Mouse (Mus musculus): ENCODE measurements around the gene Slc22a15.
"Not testable (repeated sequence)": the region's sequence is repeated elsewhere in the genome, so short reads cannot be mapped to it uniquely, and the experiment has no call there.

The Slc22a15 gene

GRCm38 (mm10) chr3:101859740-101860139 is 64.5 kb downstream of the Slc22a15 start:
- DNase-seq: no peak

GRCm38 (mm10) chr3:101854075-101854474 is 70.2 kb downstream of the Slc22a15 start:
- DNase-seq: no peak

DNA sequence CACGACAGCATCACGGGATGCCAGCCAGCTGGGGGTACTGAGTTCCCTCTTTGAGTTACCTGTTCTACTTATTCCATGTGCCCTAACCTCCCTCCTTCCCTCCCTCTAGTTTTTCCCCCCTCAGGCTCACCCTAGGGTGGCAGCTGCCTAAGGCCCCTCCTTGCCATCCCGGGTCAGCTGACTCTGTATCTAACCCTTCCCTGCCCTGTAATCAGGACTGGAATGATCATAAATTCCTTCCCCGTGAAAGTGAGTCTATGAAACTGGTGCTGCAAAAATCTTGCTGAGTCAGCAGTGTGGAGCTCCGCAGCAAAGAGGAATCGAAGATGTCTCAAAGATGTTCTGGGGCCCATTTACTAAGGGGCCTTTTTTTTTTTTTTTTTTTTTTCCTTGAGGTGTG is 72.9 kb downstream of the Slc22a15 start:
- no peak for DNase-seq

GRCm38 (mm10) chr3:101848816-101849215 is 75.4 kb downstream of the Slc22a15 start, which contains the start of gene Mab21l3:
Mab21l3 (minus strand) TSS chr3:101848959.
- no peak for DNase-seq

DNA sequence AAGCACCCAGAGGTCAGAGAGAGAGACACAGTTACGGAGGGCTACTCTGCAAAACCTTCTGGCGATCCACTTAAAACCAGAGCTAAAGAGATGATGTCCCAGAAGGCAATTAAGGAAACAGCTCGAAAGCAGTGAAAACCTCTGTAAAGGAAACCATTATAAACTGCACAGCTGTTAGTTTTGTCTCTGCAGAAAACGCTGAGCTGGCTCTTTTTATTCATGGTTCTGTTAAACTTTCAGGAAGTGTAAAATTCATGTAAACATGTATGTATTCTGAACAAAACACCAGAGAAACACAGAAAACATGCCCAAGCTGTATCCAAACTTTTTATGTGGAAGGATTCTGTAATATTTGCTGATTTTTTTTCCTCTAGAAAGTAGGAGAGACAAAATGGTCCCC is 78.2 kb downstream of the Slc22a15 start:
- DNase-seq: no peak

DNA sequence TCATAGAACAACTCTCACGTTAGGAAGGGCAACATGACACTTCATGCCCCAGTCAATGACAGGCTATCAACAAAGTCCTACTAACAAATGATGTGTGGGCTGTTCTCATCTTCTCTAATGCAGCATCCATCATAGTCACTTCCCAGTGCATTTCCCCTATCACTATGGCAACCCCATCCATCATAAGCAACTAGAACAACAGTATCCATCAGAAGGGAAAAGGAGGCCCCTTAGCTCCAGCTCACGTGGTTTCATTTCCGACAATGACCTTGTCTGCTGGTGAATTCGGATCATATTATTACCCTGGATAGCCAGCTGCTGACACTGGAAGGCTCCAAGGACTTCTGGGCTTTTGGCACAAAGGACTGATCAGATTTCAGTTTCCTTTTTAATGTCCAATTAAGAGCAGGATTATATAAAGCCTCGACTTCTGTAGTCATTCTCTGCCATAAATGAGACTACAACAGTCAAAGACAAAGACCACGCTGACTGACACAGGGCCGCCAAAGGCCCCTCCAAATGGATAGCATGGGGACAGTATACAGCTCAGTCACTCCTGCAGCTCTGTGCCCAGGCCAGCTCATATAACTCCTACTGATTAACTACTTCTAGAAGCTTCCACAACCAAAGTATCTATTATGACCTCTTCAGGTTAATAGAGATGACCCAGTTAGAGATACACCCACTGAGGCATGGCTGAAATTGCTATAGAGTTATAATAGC is 81.7 kb downstream of the Slc22a15 start:
- DNase-seq: no peak

- DNase-seq: peak; percentile 49
Observed at GRCm38 (mm10) chr3:101839327-101839726, 84.9 kb downstream of the Slc22a15 start.

- no peak for DNase-seq
Observed at GRCm38 (mm10) chr3:101836971-101837370, 87.3 kb downstream of the Slc22a15 start.

- no peak for DNase-seq
Observed at GRCm38 (mm10) chr3:101836532-101836931, 87.7 kb downstream of the Slc22a15 start.

DNA sequence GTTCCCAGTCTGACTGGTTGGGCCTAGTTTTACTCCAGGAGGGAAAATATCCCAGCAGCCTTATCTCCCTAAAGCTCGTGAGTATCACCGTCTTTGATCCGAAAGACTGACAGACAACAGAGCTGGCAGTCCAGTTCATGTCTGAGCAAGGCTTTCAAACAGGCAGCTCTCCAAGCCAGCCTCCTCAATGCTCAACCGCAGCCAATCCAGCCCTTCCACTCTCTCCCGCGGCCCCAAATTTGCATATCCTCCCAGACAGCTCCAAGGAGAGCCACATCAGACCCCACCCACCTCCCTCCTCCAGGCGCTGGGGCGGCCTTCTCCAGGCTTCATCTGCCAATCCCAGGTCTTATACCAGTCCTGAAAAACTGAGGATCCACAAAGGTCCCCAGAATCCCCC is 88.2 kb downstream of the Slc22a15 start:
- no peak for DNase-seq

DNA sequence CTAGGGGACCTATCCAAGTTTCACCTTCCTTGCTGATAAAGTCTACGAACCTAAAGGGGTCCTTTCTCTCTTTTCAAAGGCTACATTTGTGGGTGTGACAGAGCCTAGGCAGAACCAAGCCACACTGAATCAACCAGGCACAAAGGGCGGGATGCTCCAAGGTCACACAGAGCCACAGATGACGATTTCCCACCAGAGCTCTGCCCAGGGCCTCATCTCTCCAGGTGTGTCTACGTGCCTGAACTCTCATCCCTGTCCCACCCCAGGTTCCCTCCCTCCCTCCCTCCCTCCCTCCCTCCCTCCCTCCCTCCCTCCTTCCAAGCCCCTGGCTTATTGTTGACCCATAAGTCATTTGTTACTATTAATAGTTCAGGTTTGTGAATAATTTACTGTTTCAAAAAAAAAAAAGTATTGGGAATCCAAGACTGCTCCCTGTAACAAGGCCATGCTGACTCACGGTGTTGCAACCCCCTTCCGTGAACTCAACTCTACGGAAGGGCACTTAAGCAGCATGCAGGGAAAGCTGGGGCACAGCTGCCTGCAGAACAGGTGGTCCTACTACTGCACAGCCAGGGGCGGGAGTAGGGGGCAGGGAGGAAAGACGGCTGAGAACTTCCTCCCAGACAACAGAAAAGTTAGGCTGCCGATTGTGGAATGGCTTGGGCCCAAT is 92.9 kb downstream of the Slc22a15 start:
- DNase-seq: peak; percentile 73

DNA sequence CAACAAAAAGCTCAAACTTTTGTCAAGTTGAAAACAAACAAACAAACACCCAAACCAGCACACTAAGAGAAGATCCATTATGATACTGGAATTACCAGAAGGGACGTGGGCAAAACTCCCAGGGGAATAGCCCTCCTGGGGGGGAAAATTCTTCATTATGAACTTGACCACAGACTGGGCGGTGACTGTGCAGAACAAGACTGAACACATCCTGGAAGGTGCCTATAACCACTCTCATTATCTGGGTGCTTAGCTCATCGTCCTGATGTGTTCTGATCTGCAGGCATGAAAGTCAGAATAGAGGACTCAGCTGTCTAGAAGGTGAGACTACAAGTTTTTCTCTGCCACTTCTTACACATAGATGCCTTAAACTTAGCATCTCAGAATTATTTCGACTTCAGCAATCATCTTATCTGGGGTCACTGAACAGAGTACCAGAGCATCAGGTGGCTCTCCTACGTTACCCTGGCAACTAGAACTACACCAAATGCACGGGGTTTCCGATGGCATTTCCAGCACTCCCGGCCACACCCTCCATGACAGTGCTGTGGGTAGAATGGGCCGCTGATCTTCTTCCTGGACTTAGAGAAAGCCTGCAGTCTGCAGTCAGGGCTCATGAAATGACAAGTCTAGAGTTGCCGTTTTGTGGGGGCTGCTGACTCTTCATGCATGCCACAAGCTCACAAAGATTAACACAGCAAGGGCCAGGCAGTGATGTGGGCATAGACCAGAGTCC is 94.2 kb downstream of the Slc22a15 start:
- no peak for DNase-seq

DNA sequence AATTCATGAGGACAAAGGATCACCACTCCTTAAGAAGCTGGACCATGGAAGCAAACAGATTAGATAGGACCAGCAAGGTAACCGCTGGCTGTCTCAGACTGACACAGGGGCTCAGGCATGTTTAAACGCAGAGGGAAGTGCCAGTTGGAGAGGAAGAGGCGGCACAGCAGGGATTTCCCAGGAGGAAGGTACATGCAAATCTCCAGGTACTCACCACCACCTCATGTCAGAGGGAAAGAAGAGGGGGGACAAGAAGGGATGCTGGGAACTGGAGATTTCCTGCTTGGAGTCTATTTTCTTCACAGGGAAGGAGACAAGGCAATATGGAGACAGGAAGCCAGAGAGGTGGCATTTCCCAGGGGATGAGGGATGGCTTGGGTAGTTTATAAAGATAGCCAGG is 95.7 kb downstream of the Slc22a15 start:
- DNase-seq: no peak

DNA sequence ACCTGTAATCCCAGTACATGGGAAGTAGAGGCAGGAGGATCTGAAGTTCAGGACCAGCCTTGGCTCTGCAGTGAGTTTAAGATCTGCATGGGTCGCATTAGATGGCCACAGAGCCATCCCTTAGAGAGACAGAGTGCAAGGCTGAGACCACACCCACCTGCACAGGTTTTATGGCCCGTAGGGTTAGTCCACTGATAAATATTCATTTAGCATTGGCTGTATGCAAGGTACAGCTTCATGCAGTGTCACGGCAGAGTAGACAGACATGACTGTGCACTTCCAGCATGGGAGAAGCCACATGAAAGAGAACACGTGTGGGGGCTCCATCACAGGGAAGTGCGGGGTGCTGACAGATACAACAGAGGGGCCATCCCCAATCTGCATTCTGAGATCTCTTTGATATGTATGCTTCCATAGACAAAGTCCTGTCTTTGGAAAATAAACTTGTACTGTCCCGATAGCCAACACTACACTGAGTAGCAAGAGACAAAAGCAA is 97.0 kb downstream of the Slc22a15 start:
- peak; percentile 51 for DNase-seq

- no peak for DNase-seq
Observed at GRCm38 (mm10) chr3:101824338-101824737, 99.9 kb downstream of the Slc22a15 start.

DNA sequence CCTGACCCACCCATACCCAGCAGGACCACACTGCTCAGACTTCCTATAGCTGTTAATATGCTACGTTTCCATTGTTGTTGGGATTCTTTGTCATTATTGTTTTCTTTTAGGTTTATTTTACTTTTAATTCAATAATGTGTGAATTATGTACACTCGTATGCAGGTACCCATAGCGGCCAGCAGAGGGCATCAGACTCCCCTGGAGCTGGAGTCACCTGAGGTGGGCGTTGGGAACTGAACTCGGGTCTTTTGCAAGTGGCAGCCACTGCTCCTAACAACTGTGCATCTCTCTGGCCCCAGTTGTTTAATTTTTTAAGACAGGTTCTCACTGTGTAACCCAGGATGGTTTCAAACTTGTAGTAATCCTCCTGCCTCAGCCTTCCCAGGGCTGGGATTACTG is 102.2 kb downstream of the Slc22a15 start:
- no peak for DNase-seq

DNA sequence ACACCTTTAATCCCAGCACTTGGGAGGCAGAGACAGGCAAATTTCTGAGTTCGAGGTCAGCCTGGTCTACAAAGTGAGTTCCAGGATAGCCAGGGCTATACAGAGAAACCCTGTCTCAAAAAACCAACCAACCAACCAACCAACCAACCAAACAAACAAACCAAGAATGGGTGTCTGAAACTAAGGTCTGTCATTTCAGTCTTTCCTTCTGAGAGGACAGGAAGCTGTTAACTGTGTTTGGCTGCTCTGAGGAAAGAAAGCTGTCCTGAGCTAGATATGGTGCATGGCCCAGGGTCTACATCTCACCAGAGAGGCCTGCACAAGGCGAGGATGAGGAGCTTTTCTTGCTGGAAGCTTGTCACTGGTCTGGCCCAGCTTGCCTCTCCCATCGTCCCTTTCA is 103.5 kb downstream of the Slc22a15 start:
- DNase-seq: not testable (repeated sequence)

DNA sequence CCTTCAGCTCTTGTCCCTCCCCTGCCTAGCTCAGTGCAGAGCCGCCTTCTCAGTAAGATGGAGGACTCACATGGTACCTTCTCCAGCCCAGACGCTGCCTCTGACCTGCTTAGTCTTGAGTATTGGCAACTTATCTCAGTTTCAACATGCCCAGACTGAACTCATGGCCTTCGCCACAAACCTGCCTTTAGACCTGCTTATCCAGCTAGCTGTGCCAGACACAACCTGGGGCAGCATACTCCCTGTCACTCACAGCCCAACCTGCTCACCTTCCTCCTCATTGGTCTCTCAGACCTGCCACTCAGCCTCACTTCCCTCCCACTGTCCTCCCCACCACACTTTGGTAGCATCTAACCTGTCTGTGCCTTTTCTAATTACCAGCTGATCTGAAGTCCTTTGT is 108.2 kb downstream of the Slc22a15 start:
- DNase-seq: no peak

GRCm38 (mm10) chr3:101814790-101815189 is 109.5 kb downstream of the Slc22a15 start:
- DNase-seq: no peak

DNA sequence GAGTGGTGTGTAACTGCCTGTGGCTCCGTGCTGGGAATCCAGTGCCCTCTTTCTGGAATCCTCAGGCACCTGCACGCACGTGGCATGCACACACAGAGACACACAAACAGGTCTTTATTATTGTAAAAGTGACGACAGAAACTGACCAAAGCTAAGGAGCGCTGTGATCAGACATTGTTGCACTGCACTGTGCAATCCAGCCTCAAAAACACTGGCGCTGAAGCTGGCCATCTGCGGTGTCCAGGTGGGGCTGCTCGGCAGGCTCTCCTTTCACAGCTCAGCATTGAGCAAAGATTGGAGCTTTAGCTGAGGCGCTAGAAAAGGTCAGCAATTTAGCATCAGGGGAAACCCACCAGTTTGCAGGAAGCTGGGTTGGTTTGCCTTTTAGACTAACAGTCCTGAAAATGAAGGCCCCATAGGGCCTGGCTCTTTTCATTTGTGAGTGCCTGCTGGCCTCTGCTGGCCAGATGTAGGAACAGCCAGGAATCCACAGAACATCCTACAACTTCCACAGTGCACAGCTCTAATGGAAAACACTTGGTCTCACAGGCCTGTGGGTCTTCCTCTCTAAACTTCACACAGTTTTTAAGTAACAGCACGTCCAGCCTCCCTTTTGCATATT is 111.8 kb downstream of the Slc22a15 start:
- peak; percentile 80 for DNase-seq

DNA sequence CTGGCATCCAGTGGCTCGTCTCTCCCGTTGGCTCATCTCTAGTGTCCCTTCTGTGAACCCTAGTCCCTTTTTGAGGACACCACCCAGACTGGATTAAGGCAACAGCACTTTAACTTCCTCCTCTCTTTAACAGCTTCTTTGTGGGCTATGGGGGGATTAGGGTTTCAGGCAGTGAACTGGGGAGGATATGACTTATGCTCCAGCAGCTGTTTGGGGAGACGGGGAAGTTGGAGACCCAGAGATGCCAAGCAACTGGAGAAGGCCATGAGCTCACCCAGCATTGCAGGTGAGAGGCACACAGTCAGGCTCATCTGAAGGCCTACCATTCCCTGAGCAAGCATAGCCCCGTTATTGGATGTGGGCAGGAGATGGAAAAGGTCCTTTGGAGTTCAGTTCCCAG is 112.3 kb downstream of the Slc22a15 start:
- no peak for DNase-seq

DNA sequence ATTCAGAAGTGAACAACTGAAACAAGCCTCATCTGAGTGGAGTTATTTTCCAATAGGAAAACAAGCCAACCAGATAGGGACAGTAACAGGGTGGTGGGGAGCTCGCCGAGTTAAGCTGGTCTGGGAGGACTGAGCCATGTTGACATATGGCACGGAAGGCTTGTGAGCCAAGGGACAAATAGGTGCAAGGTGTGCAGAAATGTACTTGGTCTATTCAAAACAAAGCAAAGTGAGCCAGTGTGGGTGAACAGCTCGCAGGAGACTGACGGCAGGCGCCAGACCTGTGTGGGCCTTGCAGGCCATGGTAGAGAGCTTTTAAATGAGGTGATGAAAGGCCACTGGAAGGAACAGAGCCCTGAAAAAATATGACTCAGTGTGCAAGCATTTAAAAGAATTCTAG is 116.6 kb downstream of the Slc22a15 start:
- peak; percentile 5 for DNase-seq

GRCm38 (mm10) chr3:101806941-101807340 is 117.3 kb downstream of the Slc22a15 start:
- peak; percentile 12 for DNase-seq
